Comparison of ENCODE assay signal across 30 mouse cellular contexts in genomic region chr16:29709072-29709471, GRCm38 (mm10).
DNase-seq lines count a peak whose midpoint lies in the region; ATAC-seq lines count a peak whose summit lies in the region.
"Had no signal": no experiment of that assay in that cellular context is flagged by ENCODE, and none has a peak within 500 bp of the region (broad histone marks: within the 10 kb centered on the region; RNA-seq: fewer than 3 reads in every experiment).

No protein-coding gene starts in this region.

- H3K4me3 ChIP-seq in lung, embryonic 16.5 days (ENCODE audit: low read length): no peak overlapping the region
- H3K4me3 ChIP-seq: embryonic facial prominence, embryonic 10.5 days; embryonic facial prominence, embryonic 15.5 days; forebrain, embryonic 12.5 days; limb, embryonic 13.5 days; liver, embryonic 12.5 days; megakaryocyte, embryonic 14.5 days; midbrain, embryonic 12.5 days; myocyte; neural tube, embryonic 12.5 days had no signal

- DNase-seq in adrenal gland, adult 2 months: peak; percentile 17
- DNase-seq in adrenal gland, postnatal 25 days: no peak
- peak; percentile 44 for DNase-seq in heart, postnatal 4 days
- DNase-seq in heart, adult 18-20 months: no peak
- DNase-seq in lung, adult 18-20 months: no peak
- DNase-seq in liver: no peak
- no peak for DNase-seq in urinary bladder, postnatal 14 days (ENCODE audit: low spot score)
- DNase-seq: cerebellum, adult 8-10 months; cerebellum, postnatal 25 days; forebrain, postnatal 0 days; gastrocnemius, postnatal 14 days; kidney, adult 11 months; kidney, postnatal 25 days; liver, postnatal 0 days; right cerebral cortex, adult 18-20 months; spleen, adult 18-20 months; thymus, postnatal 14 days had no signal

- no peaks in the 10 kb centered on the region; the same call in 1 of the 2 replicates for H3K4me1 ChIP-seq in lung, embryonic 16.5 days (replicated peaks; ENCODE audit: control insufficient read depth, insufficient read depth, low read length)
- H3K4me1 ChIP-seq: forebrain, embryonic 12.5 days; liver, embryonic 12.5 days; midbrain, embryonic 12.5 days; neural tube, embryonic 12.5 days had no signal

- peak; percentile 88 for ATAC-seq in lung, embryonic 16.5 days (ENCODE audit: low read depth)
- ATAC-seq: forebrain, postnatal 0 days; inflammation-experienced regulatory T-cells, adult 6 months; liver, embryonic 12.5 days; liver, postnatal 0 days had no signal

- H3K36me3 ChIP-seq in lung, embryonic 16.5 days (ENCODE audit: control insufficient read depth, insufficient read depth, low read length): no peaks in the 10 kb centered on the region
- H3K36me3 ChIP-seq: embryonic facial prominence, embryonic 10.5 days; embryonic facial prominence, embryonic 15.5 days; forebrain, embryonic 12.5 days; G1E; limb, embryonic 13.5 days; liver, embryonic 12.5 days; midbrain, embryonic 12.5 days; neural tube, embryonic 12.5 days had no signal

- H3K4me2 ChIP-seq in lung, embryonic 16.5 days (ENCODE audit: low read depth, low read length): no peak overlapping the region
- H3K4me2 ChIP-seq: embryonic facial prominence, embryonic 15.5 days; forebrain, embryonic 12.5 days; hindbrain, embryonic 14.5 days; limb, embryonic 13.5 days; liver, embryonic 12.5 days; midbrain, embryonic 12.5 days; neural tube, embryonic 12.5 days had no signal

- H3K9ac ChIP-seq in lung, embryonic 16.5 days (ENCODE audit: low read length): no peak overlapping the region
- H3K9ac ChIP-seq: embryonic facial prominence, embryonic 15.5 days; forebrain, embryonic 12.5 days; forebrain, postnatal 0 days; hindbrain, embryonic 14.5 days; limb, embryonic 13.5 days; liver, embryonic 12.5 days; liver, postnatal 0 days; midbrain, embryonic 12.5 days; neural tube, embryonic 12.5 days had no signal

- H3K27ac ChIP-seq in lung, embryonic 16.5 days (ENCODE audit: low read length): no peak overlapping the region
- H3K27ac ChIP-seq: embryonic facial prominence, embryonic 10.5 days; embryonic facial prominence, embryonic 15.5 days; forebrain, embryonic 12.5 days; hindbrain, embryonic 14.5 days; limb, embryonic 13.5 days; liver, embryonic 12.5 days; midbrain, embryonic 12.5 days; neural tube, embryonic 12.5 days had no signal

- H3K9me3 ChIP-seq in lung, embryonic 16.5 days (ENCODE audit: control insufficient read depth, low read length): 0 out of 2 replicates have a peak, but pooled peaks cover 3% of the 10 kb centered on the region
- H3K9me3 ChIP-seq: embryonic facial prominence, embryonic 10.5 days; embryonic facial prominence, embryonic 15.5 days; forebrain, embryonic 12.5 days; G1E; limb, embryonic 13.5 days; liver, embryonic 12.5 days; midbrain, embryonic 12.5 days; neural tube, embryonic 12.5 days had no signal

- WGBS in lung, embryonic 16.5 days: 42% methylated on average over 4 of the region's 4 CpGs

- no peaks in the 10 kb centered on the region for H3K27me3 ChIP-seq in lung, embryonic 16.5 days (ENCODE audit: control insufficient read depth, insufficient read depth, low read depth, low read length)
- H3K27me3 ChIP-seq: embryonic facial prominence, embryonic 15.5 days; limb, embryonic 13.5 days; liver, embryonic 12.5 days had no signal

Comparison
In these comparisons a context has a peak if more than half of its experiments do, and no peak if none do; other contexts are left out.
1. DNase-seq: peak in adrenal gland, adult 2 months (single experiment) and heart, postnatal 4 days (single experiment); none in adrenal gland, postnatal 25 days (single experiment), heart, adult 18-20 months (0 of 2), lung, adult 18-20 months (0 of 2), liver (single experiment) and urinary bladder, postnatal 14 days (single experiment).